Mouse (Mus musculus) stomach, embryonic 14.5 days (tissue): Measurements from ENCODE around the gene Olfr1380. TPM values are rescaled to one million over a fixed set of nuclear protein-coding genes. Genes with fewer than 3 reads are reported as not detected.

Experiments
- ATAC-seq: fragments of 200-750 bp; cut with Nextera tagmentation; 2 replicates; pipeline ENCODE4 v1.8.0; 2017; ENCODE audit warnings: low read depth, moderate TSS enrichment; ENCODE audit not compliant: insufficient number of reproducible peaks, insufficient read depth, low FRiP score
- H3K27ac ChIP-seq: fragments of 300-500 bp; sonication (generic); 2 replicates; pipeline ENCODE4 v1.5.1; 2014; ENCODE audit warnings: mild to moderate bottlenecking, low read length, moderate library complexity, mixed read lengths
- H3K27me3 ChIP-seq: fragments of 300-500 bp; sonication (generic); 2 replicates; pipeline ENCODE4 v1.6.1; 2014; ENCODE audit warnings: low read length, control low read depth, mixed read lengths; ENCODE audit not compliant: control insufficient read depth, insufficient read depth
- H3K36me3 ChIP-seq: fragments of 300-500 bp; sonication (generic); 2 replicates; pipeline ENCODE4 v1.6.1; 2014; ENCODE audit warnings: mild to moderate bottlenecking, control low read depth, low read length, moderate library complexity, mixed read lengths; ENCODE audit not compliant: control insufficient read depth, insufficient read depth
- H3K4me1 ChIP-seq: fragments of 300-500 bp; sonication (generic); 2 replicates; pipeline ENCODE4 v1.6.1; 2014; ENCODE audit warnings: low read length, control low read depth, mixed read lengths; ENCODE audit not compliant: control insufficient read depth, insufficient read depth
- H3K4me2 ChIP-seq: fragments of 300-500 bp; sonication (generic); replicated peaks from 2 replicates; pipeline ENCODE4 v1.6.1; 2014; ENCODE audit warnings: low read depth, low read length, control low read depth
- H3K4me3 ChIP-seq: fragments of 300-500 bp; sonication (generic); 2 replicates; pipeline ENCODE4 v1.5.1; 2014; ENCODE audit warnings: low read depth, low read length, control low read depth
- H3K9ac ChIP-seq: fragments of 300-500 bp; sonication (generic); replicated peaks from 2 replicates; pipeline ENCODE4 v1.6.1; 2014; ENCODE audit warnings: low read depth, mild to moderate bottlenecking, control low read depth, low read length, moderate library complexity, mixed read lengths
- H3K9me3 ChIP-seq: fragments of 300-500 bp; sonication (generic); 2 replicates; pipeline ENCODE4 v1.6.1; 2016; ENCODE audit warnings: low read depth, low read length, control low read depth; ENCODE audit not compliant: control insufficient read depth
- WGBS: fragments of 180-500 bp; shearing (Covaris S2); extraction: QIAGEN DNeasy Blood & Tissue Kit; methylation state at CpG from one replicate; pipeline ENCODE4 v1.1.7; 2014; 5-methylcytosine and 5-hydroxymethylcytosine counted together
- polyA plus RNA-seq: library from polyadenylated mRNA; unstranded; fragments of >200 nt; fragmentation: Nextera tagmentation; extraction: Ambion mirVana; gene quantifications from 2 replicates; pipeline ENCODE4 v1.2.1, GENCODE M21; 2014

The Olfr1380 gene
- polyA plus RNA-seq, 1 experiment from 2014 or later, result not detected

GRCm38 (mm10) chr11:49613349-49613748 is 56.7 kb downstream of the Olfr1380 start:
- no peaks in the 10 kb centered on the region for H3K9me3 ChIP-seq
- 18% methylated on average over 10 of the region's 10 CpGs for WGBS
- ATAC-seq, result no peak
- H3K27me3 ChIP-seq, result no peaks in the 10 kb centered on the region
- H3K27ac ChIP-seq, result no peak overlapping the region
- no peak overlapping the region for H3K4me3 ChIP-seq
- H3K4me1 ChIP-seq, result no peaks in the 10 kb centered on the region
- no peak overlapping the region for H3K9ac ChIP-seq
- H3K4me2 ChIP-seq, result no peak overlapping the region
- no peaks in the 10 kb centered on the region for H3K36me3 ChIP-seq

Other genes with a start within 250 kb of the Olfr1380 start
- gene Olfr1391, start 234.1 kb upstream of the Olfr1380 start, polyA plus RNA-seq, result not detected in 2 replicates
- not detected in 2 replicates for gene Olfr1390, start 221.7 kb upstream of the Olfr1380 start, polyA plus RNA-seq
- gene Olfr1389, start 133.8 kb upstream of the Olfr1380 start, polyA plus RNA-seq, result not detected in 2 replicates
- gene Olfr1388, start 120.3 kb upstream of the Olfr1380 start, polyA plus RNA-seq, result 0.20 and 0.29 TPM in 2 replicates
- not detected in 2 replicates for gene Olfr1387, start 101.5 kb upstream of the Olfr1380 start, polyA plus RNA-seq
- not detected in 2 replicates for gene Olfr1386, start 91.8 kb upstream of the Olfr1380 start, polyA plus RNA-seq
- gene Olfr1385, start 67.8 kb upstream of the Olfr1380 start, polyA plus RNA-seq, result not detected in 2 replicates
- gene Olfr1384, start 50.2 kb upstream of the Olfr1380 start, polyA plus RNA-seq, result not detected in 2 replicates
- not detected in 2 replicates for gene Olfr1383, start 37.2 kb upstream of the Olfr1380 start, polyA plus RNA-seq
- gene Olfr1382, start 28.6 kb upstream of the Olfr1380 start, polyA plus RNA-seq, result not detected in 2 replicates
- not detected in 2 replicates for gene Olfr1381, start 13.4 kb upstream of the Olfr1380 start, polyA plus RNA-seq
- gene Flt4, start 52.4 kb downstream of the Olfr1380 start, polyA plus RNA-seq, result 7.4 and 8.6 TPM in 2 replicates
- gene Scgb3a1, start 106.7 kb downstream of the Olfr1380 start, polyA plus RNA-seq, result not detected in 2 replicates
- 59.8 and 62.6 TPM in 2 replicates for gene Cnot6, start 155.8 kb downstream of the Olfr1380 start, polyA plus RNA-seq
- 10.4 and 10.5 TPM in 2 replicates for gene Gfpt2, start 237.3 kb downstream of the Olfr1380 start, polyA plus RNA-seq